Mouse (Mus musculus) bone marrow macrophage, adult 2 months (primary cell): Measurements from ENCODE around the gene Ush2a.

Source experiments
- CTCF ChIP-seq: IDR thresholded peaks from 2 replicates; pipeline ENCODE4 v1.5.1; 2012; ENCODE audit warnings: low read depth, mild to moderate bottlenecking, low read length, moderate library complexity
- POLR2A ChIP-seq: IDR thresholded peaks from 2 replicates; pipeline ENCODE4 v1.6.1; 2012; ENCODE audit warnings: mild to moderate bottlenecking, low read depth, low read length, borderline replicate concordance

- TF ChIP-seq POLR2A (no peak), CTCF (no peak)
Measured at GRCm38 (mm10) chr1:188354726-188355125, 92.9 kb downstream of the Ush2a start.
